Mouse (Mus musculus) heart, adult 2 months (tissue): ENCODE results near the gene Asic2. TPM values are rescaled to one million over a fixed set of nuclear protein-coding genes. Genes with fewer than 3 reads are reported as not detected.

Experiments
- DNase-seq, 2 experiments: peaks; one replicate each; pipeline ENCODE4 v3.0.0; 2021
- H3K27ac ChIP-seq: fragments of 200-600 bp; 2 replicates; pipeline ENCODE4 v1.8.1; 2022
- H3K27me3 ChIP-seq: fragments of 200-500 bp; 2 replicates; pipeline ENCODE4 v1.6.1; 2012; ENCODE audit warnings: mild to moderate bottlenecking, low read length, inconsistent platforms, mixed read lengths; ENCODE audit not compliant: control insufficient read depth, insufficient read depth
- H3K36me3 ChIP-seq: fragments of 200-500 bp; 2 replicates; pipeline ENCODE4 v1.6.1; 2012; ENCODE audit warnings: low read length, inconsistent platforms; ENCODE audit not compliant: control insufficient read depth, insufficient read depth
- H3K4me1 ChIP-seq: fragments of 200-500 bp; 2 replicates; pipeline ENCODE4 v1.6.1; 2011; ENCODE audit warnings: low read length; ENCODE audit not compliant: control insufficient read depth, insufficient read depth
- H3K4me3 ChIP-seq: fragments of 200-600 bp; 2 replicates; pipeline ENCODE4 v1.8.1; 2022
- H3K79me2 ChIP-seq: fragments of 200-500 bp; replicated peaks from 2 replicates; pipeline ENCODE4 v1.6.1; 2012; ENCODE audit warnings: mild to moderate bottlenecking, inconsistent platforms, low read length, moderate library complexity, mixed read lengths; ENCODE audit not compliant: control insufficient read depth, insufficient read depth
- H3K9ac ChIP-seq: fragments of 200-500 bp; 2 replicates; pipeline ENCODE4 v1.6.1; 2012; ENCODE audit warnings: low read depth, mild to moderate bottlenecking, control low read depth, inconsistent platforms, low read length, mixed read lengths
- CTCF ChIP-seq: fragments of 200-600 bp; IDR thresholded peaks from 2 replicates; pipeline ENCODE4 v1.8.1; 2022; ENCODE audit warnings: antibody characterized with exemption, mild to moderate bottlenecking, moderate library complexity
- EP300 ChIP-seq: fragments of 200-500 bp; IDR thresholded peaks from 2 replicates; pipeline ENCODE4 v1.6.1; 2011; ENCODE audit warnings: low read depth, low read length, control low read depth; ENCODE audit not compliant: insufficient read depth
- POLR2A ChIP-seq: fragments of 200-500 bp; IDR thresholded peaks from 2 replicates; pipeline ENCODE4 v1.6.1; 2011; ENCODE audit warnings: mild to moderate bottlenecking, low read depth, low read length, control low read depth; ENCODE audit not compliant: insufficient read depth
- WGBS: fragments of 180-500 bp; shearing (Covaris S2); methylation state at CpG from one replicate; pipeline ENCODE4 v1.1.7; 2018; 5-methylcytosine and 5-hydroxymethylcytosine counted together
- intact Hi-C: fragments of 180-260 bp; cut with DNase I; formaldehyde crosslinking; loops from one replicate; pipeline ENCODE4 v1.15.1; 2025
- polyA plus RNA-seq: library from polyadenylated mRNA; depleted of rRNA; stranded (reverse); fragments of >200 nt; gene quantifications from 2 replicates; pipeline ENCODE4 v1.2.3, GENCODE M21; 2012
- total RNA-seq, 2 experiments: library from RNA; stranded (reverse); gene quantifications; 2 replicates each; pipeline ENCODE4 v1.2.3; 2021

Gene Asic2
- total and polyA plus RNA-seq, 3 experiments: not detected

DNA sequence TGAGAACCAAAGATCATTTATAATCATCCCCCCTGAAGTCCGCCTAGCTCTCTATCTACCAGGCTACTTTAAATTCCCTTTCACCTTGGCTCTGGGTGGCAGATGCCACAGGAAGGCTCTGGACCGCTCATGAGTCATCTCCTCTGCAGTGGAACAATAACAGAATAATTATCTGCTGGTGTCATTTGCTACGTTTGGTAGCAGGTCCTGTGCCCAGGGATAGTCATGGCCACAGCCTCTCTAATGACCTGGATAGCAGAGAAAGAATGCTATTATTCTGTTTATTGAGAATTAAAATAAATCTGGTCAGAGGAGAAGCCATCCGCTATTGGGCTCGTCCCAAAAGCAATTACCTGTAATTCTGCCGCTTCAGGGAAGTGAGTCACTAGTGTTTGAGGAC lies 425.1 kb downstream of the Asic2 start:
- Histone ChIP-seq H3K27me3 (no peaks in the 10 kb centered on the region), H3K79me2 (no peaks in the 10 kb centered on the region), H3K9ac (no peak overlapping the region), H3K4me1 (no peaks in the 10 kb centered on the region), H3K27ac (no peak overlapping the region), H3K36me3 (no peaks in the 10 kb centered on the region), H3K4me3 (no peak overlapping the region)
- TF ChIP-seq EP300: no peak
- WGBS: 69% methylated on average over 6 of the region's 6 CpGs
- no peak for DNase-seq
- intact Hi-C loops: no loop called here

DNA sequence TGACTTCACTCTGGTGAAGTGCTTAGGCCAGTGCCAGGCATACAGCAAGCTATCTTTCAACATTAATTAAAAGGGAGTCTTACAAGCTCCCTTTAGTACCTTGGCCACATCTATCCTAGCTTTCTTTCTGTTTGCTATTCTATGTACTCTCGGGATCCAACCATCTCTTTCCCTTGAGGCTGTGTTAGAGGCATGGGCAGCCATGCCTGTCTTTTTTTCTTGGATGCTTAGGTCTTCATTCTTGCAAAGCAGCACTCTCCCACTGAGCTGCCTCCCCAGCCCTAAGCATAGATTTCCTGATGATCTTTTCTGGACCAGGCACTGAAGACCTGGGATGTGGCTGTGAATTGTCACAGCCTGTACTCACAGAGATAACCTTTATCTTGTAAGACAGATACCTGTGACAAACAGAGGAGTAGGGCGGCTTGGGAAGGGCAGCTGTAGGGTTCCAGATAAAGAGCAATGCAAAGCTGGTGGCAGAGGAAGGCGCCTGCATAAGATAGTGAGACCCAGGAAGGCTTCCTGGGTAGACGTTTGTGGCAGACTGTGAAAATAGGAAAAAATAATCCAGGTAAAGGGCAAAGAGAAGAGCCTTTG lies 433.0 kb downstream of the Asic2 start:
- intact Hi-C loops: loop anchor here (2.0 to 10.0 kb wide), 2 partner anchors 78 to 840 kb away; no protein-coding TSS in a partner anchor
- Histone ChIP-seq H3K4me1 (no peaks in the 10 kb centered on the region), H3K27me3 (peaks cover 1% of the 10 kb centered on the region; the same call in 1 of the 2 replicates), H3K4me3 (no peak overlapping the region), H3K36me3 (no peaks in the 10 kb centered on the region), H3K9ac (no peak overlapping the region), H3K79me2 (no peaks in the 10 kb centered on the region), H3K27ac (no peak overlapping the region)
- WGBS: 20% methylated on average over 4 of the region's 4 CpGs
- no peak for TF ChIP-seq EP300
- no peak for DNase-seq

- TF ChIP-seq EP300: no peak
- no peak; the same call in 1 of the 2 replicates for TF ChIP-seq CTCF
- no peaks in the 10 kb centered on the region for H3K79me2 ChIP-seq
- H3K4me1 ChIP-seq: no peaks in the 10 kb centered on the region
- no peak overlapping the region for H3K27ac ChIP-seq
- peaks cover 1% of the 10 kb centered on the region; the same call in 1 of the 2 replicates for H3K27me3 ChIP-seq
- peak; percentile 10 to 45 for DNase-seq
- no peak overlapping the region for H3K9ac ChIP-seq
- no peaks in the 10 kb centered on the region for H3K36me3 ChIP-seq
- no peak overlapping the region for H3K4me3 ChIP-seq
- intact Hi-C loops: loop anchor here (2.0 to 10.0 kb wide), 4 partner anchors 78 to 840 kb away; no protein-coding TSS in a partner anchor
- 5% methylated on average over 5 of the region's 5 CpGs for WGBS
Observed at GRCm38 (mm10) chr11:81534686-81535085, 433.6 kb downstream of the Asic2 start.

GRCm38 (mm10) chr11:81531906-81532305 lies 436.4 kb downstream of the Asic2 start:
- WGBS: 5% methylated on average over 6 of the region's 6 CpGs
- Histone ChIP-seq H3K4me3 (no peak overlapping the region), H3K4me1 (no peaks in the 10 kb centered on the region), H3K9ac (no peak overlapping the region), H3K36me3 (no peaks in the 10 kb centered on the region), H3K27ac (no peak overlapping the region), H3K27me3 (peaks cover 1% of the 10 kb centered on the region; the same call in 1 of the 2 replicates), H3K79me2 (no peaks in the 10 kb centered on the region)
- TF ChIP-seq POLR2A: no peak
- no peak for TF ChIP-seq CTCF
- no peak for TF ChIP-seq EP300
- no peak for DNase-seq
- intact Hi-C loops: loop anchor here (5.0 to 10.0 kb wide), 3 partner anchors 625 to 837 kb away; no protein-coding TSS in a partner anchor

DNA sequence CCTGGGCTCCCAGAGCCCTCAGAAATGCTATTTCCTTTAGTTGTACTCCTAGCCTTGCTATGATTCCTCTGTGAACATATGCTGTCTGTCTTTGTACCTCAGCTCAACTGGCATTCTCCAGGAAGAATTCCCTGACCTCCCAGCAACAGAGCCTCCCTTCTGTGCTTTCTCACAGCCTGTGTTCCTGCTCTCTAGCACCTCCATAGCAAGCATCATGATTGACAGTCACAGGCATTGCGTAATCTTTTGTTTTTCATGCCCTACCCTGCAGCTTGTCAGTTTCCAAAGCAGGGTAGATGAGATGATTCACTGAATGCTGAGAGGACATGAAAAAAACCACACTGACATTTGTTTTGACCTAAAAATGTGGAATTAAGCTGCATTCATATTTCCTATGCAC lies 445.3 kb downstream of the Asic2 start:
- Histone ChIP-seq H3K4me1 (no peaks in the 10 kb centered on the region), H3K79me2 (no peaks in the 10 kb centered on the region), H3K27ac (no peak overlapping the region), H3K36me3 (no peaks in the 10 kb centered on the region), H3K9ac (no peak overlapping the region), H3K27me3 (no peaks in the 10 kb centered on the region), H3K4me3 (no peak overlapping the region)
- DNase-seq: no peak
- TF ChIP-seq POLR2A: no peak
- TF ChIP-seq EP300: no peak
- TF ChIP-seq CTCF: no peak
- 76% methylated on average over 1 of the region's 1 CpGs for WGBS
- intact Hi-C loops: no loop called here

- Histone ChIP-seq H3K4me1 (no peaks in the 10 kb centered on the region), H3K36me3 (no peaks in the 10 kb centered on the region), H3K27ac (no peak overlapping the region), H3K4me3 (no peak overlapping the region), H3K9ac (no peak overlapping the region), H3K79me2 (no peaks in the 10 kb centered on the region), H3K27me3 (no peaks in the 10 kb centered on the region)
- DNase-seq: no peak
- TF ChIP-seq EP300: no peak
- no peak for TF ChIP-seq POLR2A
- TF ChIP-seq CTCF: no peak
- 79% methylated on average over 4 of the region's 4 CpGs for WGBS
- intact Hi-C loops: no loop called here
Observed at GRCm38 (mm10) chr11:81521881-81522280, 446.4 kb downstream of the Asic2 start.
